Mouse (Mus musculus) ES-Bruce4 (cell line): ENCODE results near the gene Pla2g2d. TPM values are rescaled to one million over a fixed set of nuclear protein-coding genes. Genes with fewer than 3 reads are reported as not detected.

Experiments used
- H3K27ac ChIP-seq: 2 replicates; pipeline ENCODE4 v1.5.1; 2012; ENCODE audit warnings: low read length, inconsistent platforms; ENCODE audit not compliant: insufficient read depth
- H3K27me3 ChIP-seq: 2 replicates; pipeline ENCODE4 v1.6.1; 2012; ENCODE audit warnings: mild to moderate bottlenecking, low read length, inconsistent platforms; ENCODE audit not compliant: control insufficient read depth, poor library complexity, insufficient read depth, severe bottlenecking
- H3K36me3 ChIP-seq: 2 replicates; pipeline ENCODE4 v1.6.1; 2012; ENCODE audit warnings: inconsistent platforms, mild to moderate bottlenecking, low read length, moderate library complexity; ENCODE audit not compliant: control insufficient read depth, poor library complexity, insufficient read depth, severe bottlenecking
- H3K4me1 ChIP-seq: one replicate; pipeline ENCODE4 v1.8.1; 2011; ENCODE audit warnings: low read length; ENCODE audit not compliant: control insufficient read depth, insufficient read depth
- H3K4me3 ChIP-seq: 2 replicates; pipeline ENCODE4 v1.5.1; 2011; ENCODE audit warnings: low read depth, mild to moderate bottlenecking, low read length
- H3K9ac ChIP-seq: 2 replicates; pipeline ENCODE4 v1.6.1; 2012; ENCODE audit warnings: low read depth, mild to moderate bottlenecking, inconsistent platforms; ENCODE audit not compliant: poor library complexity, severe bottlenecking
- H3K9me3 ChIP-seq: replicated peaks from 2 replicates; pipeline ENCODE4 v1.6.1; 2012; ENCODE audit warnings: mild to moderate bottlenecking, low read length, inconsistent platforms; ENCODE audit not compliant: control insufficient read depth, poor library complexity, insufficient read depth, severe bottlenecking
- CTCF ChIP-seq: IDR thresholded peaks from one replicate; pipeline ENCODE4 v1.8.1; 2011; ENCODE audit warnings: low read depth, low read length
- EP300 ChIP-seq: IDR thresholded peaks from 2 replicates; pipeline ENCODE4 v1.6.1; 2011; ENCODE audit warnings: low read depth, low read length; ENCODE audit not compliant: insufficient read depth
- POLR2A ChIP-seq: IDR thresholded peaks from one replicate; pipeline ENCODE4 v1.8.1; 2011; ENCODE audit warnings: low read length; ENCODE audit not compliant: insufficient read depth
- polyA plus RNA-seq: library from polyadenylated mRNA; stranded (reverse); fragments of >200 nt; gene quantifications from 2 replicates; pipeline ENCODE4 v1.2.4, GENCODE M21; 2011; ENCODE audit warnings: low read depth; ENCODE audit not compliant: missing spikeins, insufficient read depth, insufficient read length

The Pla2g2d gene
- polyA plus RNA-seq, 1 experiment: 0.55 TPM

DNA sequence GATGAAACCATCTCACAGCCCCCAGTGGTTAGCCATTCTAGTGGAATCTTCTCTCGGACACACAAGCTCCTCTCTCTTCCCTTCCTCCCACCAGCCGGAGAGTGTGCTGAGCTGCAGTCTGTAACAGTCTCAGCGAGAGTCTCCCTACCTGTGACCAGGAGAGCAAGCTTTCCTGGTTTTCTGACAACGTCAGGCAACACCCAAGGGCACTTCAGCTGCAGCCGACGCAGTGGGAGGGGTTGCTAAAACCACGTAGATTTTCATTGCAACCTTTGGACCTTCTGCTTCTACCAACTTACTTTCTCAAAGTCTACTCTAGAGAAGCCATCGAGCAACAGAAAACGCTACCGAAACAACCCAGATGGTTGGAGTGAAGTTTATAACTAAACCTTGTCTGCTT is 3.6 kb upstream of the Pla2g2d start:
- Histone ChIP-seq H3K27me3 (no peaks in the 10 kb centered on the region), H3K9ac (no peak overlapping the region), H3K4me1 (no peaks in the 10 kb centered on the region), H3K27ac (no peak overlapping the region), H3K36me3 (no peaks in the 10 kb centered on the region), H3K9me3 (no peaks in the 10 kb centered on the region), H3K4me3 (no peak overlapping the region)
- TF ChIP-seq EP300: no peak
- no peak for TF ChIP-seq CTCF
- no peak for TF ChIP-seq POLR2A

DNA sequence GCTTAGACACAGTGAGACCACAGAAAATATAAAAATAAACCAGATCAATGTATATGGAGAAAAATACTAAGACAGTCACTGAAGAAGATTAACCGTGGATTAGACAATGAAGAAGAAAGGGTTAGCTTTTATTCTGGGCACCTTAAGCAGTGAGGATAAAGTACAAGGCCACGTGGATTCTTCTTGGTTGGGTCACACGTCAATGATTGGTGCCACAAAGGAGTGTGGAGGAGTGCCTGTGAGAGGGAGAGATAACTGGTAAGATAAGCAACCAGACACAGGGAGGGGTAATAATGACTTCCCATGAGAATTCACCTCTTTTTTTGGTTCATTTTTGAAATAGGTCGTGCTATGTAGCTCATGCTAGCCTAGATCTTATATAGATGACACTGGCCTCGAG is 3.1 kb upstream of the Pla2g2d start:
- no peaks in the 10 kb centered on the region for H3K36me3 ChIP-seq
- H3K27me3 ChIP-seq: no peaks in the 10 kb centered on the region
- no peaks in the 10 kb centered on the region for H3K4me1 ChIP-seq
- TF ChIP-seq EP300 (no peak), POLR2A (no peak), CTCF (no peak)
- no peak overlapping the region for H3K27ac ChIP-seq
- H3K4me3 ChIP-seq: no peak overlapping the region
- no peaks in the 10 kb centered on the region for H3K9me3 ChIP-seq
- no peak overlapping the region for H3K9ac ChIP-seq

DNA sequence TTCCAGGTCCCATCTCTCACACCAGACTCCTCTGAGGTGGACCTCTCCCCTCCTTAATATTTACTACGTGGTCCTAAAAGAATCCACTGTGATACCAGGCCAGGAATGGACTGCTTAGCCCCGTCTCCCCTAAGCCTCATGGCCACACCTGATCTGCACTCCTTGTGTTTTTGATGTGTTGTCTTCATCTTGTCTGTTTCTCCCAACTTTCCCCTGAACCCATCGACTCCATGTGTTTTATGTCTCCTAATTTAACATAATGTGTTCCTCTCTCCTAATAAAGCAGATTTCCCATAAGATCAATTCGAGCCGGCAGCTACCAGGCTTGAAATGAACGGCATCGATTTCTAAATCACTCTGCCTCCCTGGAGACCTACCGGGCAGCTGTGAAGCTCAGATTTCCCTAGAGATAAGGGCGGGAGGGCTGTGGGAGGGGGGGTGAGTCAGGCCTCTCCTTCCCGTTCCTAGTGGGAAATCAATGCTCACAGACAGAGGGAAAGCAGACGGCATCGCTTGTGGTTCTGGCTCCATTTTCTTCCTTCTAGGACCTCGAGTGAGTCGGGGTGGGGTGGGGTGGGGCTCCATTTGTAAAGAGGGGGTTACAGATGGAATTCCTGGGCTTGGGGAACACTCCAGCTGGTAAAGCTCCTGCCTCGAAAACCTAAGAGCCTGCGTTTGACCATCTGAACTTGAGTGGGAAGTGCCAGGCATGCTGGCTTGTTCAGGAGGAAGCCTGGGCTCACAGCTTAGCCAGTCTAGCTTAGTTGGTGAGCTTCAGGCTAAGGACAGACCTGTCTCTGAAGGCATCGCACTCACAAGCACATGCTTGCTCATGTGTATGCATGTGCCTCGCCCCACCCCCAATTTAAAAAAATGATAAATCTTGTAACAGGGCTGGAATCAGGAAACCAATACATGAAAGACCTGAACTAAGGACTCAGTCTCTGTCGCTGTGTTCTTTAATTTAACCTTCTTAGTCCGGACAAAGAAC is 2.2 kb downstream of the Pla2g2d start:
- H3K4me1 ChIP-seq: peaks cover 2% of the 10 kb centered on the region
- no peaks in the 10 kb centered on the region for H3K36me3 ChIP-seq
- no peak overlapping the region for H3K4me3 ChIP-seq
- H3K9me3 ChIP-seq: no peaks in the 10 kb centered on the region
- H3K27ac ChIP-seq: no peak overlapping the region
- H3K9ac ChIP-seq: no peak overlapping the region
- no peak for TF ChIP-seq CTCF
- no peak for TF ChIP-seq POLR2A
- TF ChIP-seq EP300: no peak
- H3K27me3 ChIP-seq: no peaks in the 10 kb centered on the region

DNA sequence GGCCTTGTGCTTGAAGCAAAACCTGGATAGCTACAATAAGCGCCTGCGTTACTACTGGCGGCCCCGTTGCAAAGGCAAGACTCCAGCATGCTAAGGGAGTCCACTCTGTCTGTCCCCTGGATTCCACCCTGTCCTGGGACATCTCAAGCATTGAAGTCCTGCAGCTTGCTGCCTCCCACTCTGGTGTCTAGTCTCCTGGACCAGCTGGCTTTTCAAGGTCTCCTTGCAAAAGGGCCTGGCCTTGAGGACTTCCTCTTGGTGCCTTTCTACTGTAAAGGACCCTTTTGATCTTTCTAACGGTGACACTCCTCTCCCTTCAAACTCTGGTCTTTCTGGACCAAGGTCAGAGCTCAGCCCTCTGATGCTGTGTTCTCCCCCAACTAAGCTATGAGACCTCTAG is 4.8 kb downstream of the Pla2g2d start:
- H3K36me3 ChIP-seq: no peaks in the 10 kb centered on the region
- TF ChIP-seq EP300 (no peak), POLR2A (no peak), CTCF (no peak)
- H3K9ac ChIP-seq: no peak overlapping the region
- no peaks in the 10 kb centered on the region for H3K27me3 ChIP-seq
- H3K9me3 ChIP-seq: no peaks in the 10 kb centered on the region
- no peak overlapping the region for H3K27ac ChIP-seq
- H3K4me1 ChIP-seq: peaks cover 2% of the 10 kb centered on the region
- H3K4me3 ChIP-seq: no peak overlapping the region

DNA sequence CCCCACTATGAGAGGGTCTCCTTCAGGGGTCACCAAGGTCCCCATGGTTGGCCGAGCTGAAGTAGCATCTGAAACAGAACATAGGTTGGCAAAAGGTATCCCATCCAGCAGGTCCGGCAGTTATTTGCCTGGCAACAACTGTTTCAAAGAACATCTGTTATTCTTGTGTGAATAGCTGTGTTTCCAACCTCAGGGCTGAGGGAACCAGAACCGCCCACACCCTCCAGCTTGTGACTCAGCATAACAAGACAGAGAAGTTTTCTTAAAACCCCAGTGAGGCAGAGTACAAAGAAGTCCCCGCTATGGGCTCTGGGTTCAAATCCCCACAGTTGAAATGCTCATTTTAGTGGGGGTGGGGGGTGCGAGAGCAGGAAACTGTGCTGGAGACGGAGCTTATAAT is 6.6 kb downstream of the Pla2g2d start:
- Histone ChIP-seq H3K4me3 (no peak overlapping the region), H3K36me3 (no peaks in the 10 kb centered on the region), H3K9me3 (no peaks in the 10 kb centered on the region), H3K9ac (no peak overlapping the region), H3K27me3 (no peaks in the 10 kb centered on the region), H3K27ac (no peak overlapping the region), H3K4me1 (peaks cover 2% of the 10 kb centered on the region)
- TF ChIP-seq CTCF (no peak), EP300 (no peak), POLR2A (no peak)

DNA sequence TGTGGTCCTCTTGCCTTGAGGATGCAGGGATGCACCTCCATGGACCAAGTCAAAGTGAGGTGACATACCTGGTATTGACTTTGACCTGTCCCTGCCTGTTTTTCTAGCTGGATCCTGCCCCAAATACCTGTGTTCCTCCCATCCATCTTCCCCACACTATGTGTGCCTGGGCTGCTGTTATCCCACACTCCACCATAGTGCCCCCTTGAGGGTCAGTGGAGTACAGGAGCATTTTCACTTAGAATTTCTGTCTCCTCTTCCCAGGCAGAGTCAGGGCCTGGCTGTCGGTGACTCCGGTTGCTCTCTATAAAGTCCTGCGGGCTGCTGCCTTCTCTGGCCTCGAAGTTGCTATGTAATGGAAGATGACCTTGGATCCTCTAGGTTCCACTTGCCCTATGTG is 10.2 kb downstream of the Pla2g2d start:
- Histone ChIP-seq H3K27ac (no peak overlapping the region), H3K4me3 (no peak overlapping the region), H3K9me3 (no peaks in the 10 kb centered on the region), H3K36me3 (no peaks in the 10 kb centered on the region), H3K27me3 (no peaks in the 10 kb centered on the region), H3K9ac (no peak overlapping the region), H3K4me1 (no peaks in the 10 kb centered on the region)
- TF ChIP-seq POLR2A: no peak
- TF ChIP-seq EP300: no peak
- TF ChIP-seq CTCF: peak; percentile 52
